Mouse (Mus musculus) embryonic facial prominence, embryonic 13.5 days (tissue): Measurements from ENCODE around the gene Slc16a11. TPM values are rescaled to one million over a fixed set of nuclear protein-coding genes. Genes with fewer than 3 reads are reported as not detected.

ENCODE experiments used
- ATAC-seq: fragments of 200-750 bp; cut with Nextera tagmentation; 2 replicates; pipeline ENCODE4 v1.8.0; 2017; ENCODE audit warnings: low read depth; ENCODE audit not compliant: insufficient number of reproducible peaks, insufficient read depth, low FRiP score, low TSS enrichment
- H3K27ac ChIP-seq: fragments of 300-500 bp; sonication (generic); 2 replicates; pipeline ENCODE4 v1.5.1; 2015; ENCODE audit warnings: moderate library complexity, mild to moderate bottlenecking, inconsistent platforms
- H3K27me3 ChIP-seq: fragments of 300-500 bp; sonication (generic); 2 replicates; pipeline ENCODE4 v1.6.1; 2015; ENCODE audit warnings: mild to moderate bottlenecking, inconsistent platforms
- H3K36me3 ChIP-seq: fragments of 300-500 bp; sonication (generic); 2 replicates; pipeline ENCODE4 v1.6.1; 2015; ENCODE audit warnings: mild to moderate bottlenecking, inconsistent platforms
- H3K4me1 ChIP-seq: fragments of 300-500 bp; sonication (generic); 2 replicates; pipeline ENCODE4 v1.6.1; 2015; ENCODE audit warnings: inconsistent platforms
- H3K4me2 ChIP-seq: fragments of 300-500 bp; sonication (generic); 2 replicates; pipeline ENCODE4 v1.6.1; 2015; ENCODE audit warnings: moderate library complexity, mild to moderate bottlenecking, inconsistent platforms
- H3K4me3 ChIP-seq: fragments of 300-500 bp; sonication (generic); 2 replicates; pipeline ENCODE4 v1.5.1; 2015; ENCODE audit warnings: mild to moderate bottlenecking, inconsistent platforms
- H3K9ac ChIP-seq: fragments of 300-500 bp; sonication (generic); 2 replicates; pipeline ENCODE4 v1.6.1; 2015; ENCODE audit warnings: mild to moderate bottlenecking, inconsistent platforms
- H3K9me3 ChIP-seq: fragments of 300-500 bp; sonication (generic); 2 replicates; pipeline ENCODE4 v1.6.1; 2016; ENCODE audit warnings: inconsistent platforms
- WGBS: fragments of 180-500 bp; shearing (Covaris S2); methylation state at CpG from one replicate; pipeline ENCODE4 v1.1.7; 2015; ENCODE audit warnings: mixed read lengths; 5-methylcytosine and 5-hydroxymethylcytosine counted together
- polyA plus RNA-seq: library from polyadenylated mRNA; unstranded; fragments of >200 nt; fragmentation: Nextera tagmentation; extraction: Ambion mirVana; gene quantifications from 2 replicates; pipeline ENCODE4 v1.2.1, GENCODE M21; 2015

Gene Slc16a11
- polyA plus RNA-seq, 1 experiment from 2014 or later, result 1.9 TPM

GRCm38 (mm10) chr11:70206801-70207200, 5.8 kb upstream of the Slc16a11 start:
- H3K9ac ChIP-seq, result no peak overlapping the region
- H3K4me2 ChIP-seq, result no peak overlapping the region
- no peak for ATAC-seq
- peaks cover 5% of the 10 kb centered on the region for H3K27me3 ChIP-seq
- H3K4me3 ChIP-seq, result no peak overlapping the region
- no peaks in the 10 kb centered on the region for H3K36me3 ChIP-seq
- H3K27ac ChIP-seq, result no peak overlapping the region
- H3K4me1 ChIP-seq, result no peaks in the 10 kb centered on the region
- no peaks in the 10 kb centered on the region for H3K9me3 ChIP-seq
- 84% methylated on average over 2 of the region's 2 CpGs for WGBS

- no peaks in the 10 kb centered on the region for H3K36me3 ChIP-seq
- no peaks in the 10 kb centered on the region for H3K4me1 ChIP-seq
- no peak for ATAC-seq
- WGBS, result 79% methylated on average over 7 of the region's 7 CpGs
- H3K4me2 ChIP-seq, result no peak overlapping the region
- no peaks in the 10 kb centered on the region for H3K9me3 ChIP-seq
- H3K4me3 ChIP-seq, result no peak overlapping the region
- H3K27ac ChIP-seq, result no peak overlapping the region
- peaks cover 9% of the 10 kb centered on the region for H3K27me3 ChIP-seq
- no peak overlapping the region for H3K9ac ChIP-seq
These were observed 5.3 kb upstream of the Slc16a11 start for GRCm38 (mm10) chr11:70207283-70207682.

- WGBS, result 74% methylated on average over 5 of the region's 5 CpGs
These were observed 3.7 kb upstream of the Slc16a11 start for GRCm38 (mm10) chr11:70208778-70209388.

GRCm38 (mm10) chr11:70210681-70211080, 1.9 kb upstream of the Slc16a11 start:
- no peaks in the 10 kb centered on the region for H3K9me3 ChIP-seq

More at GRCm38 (mm10) chr11:70208778-70209388, 3.7 kb upstream of the Slc16a11 start:
- Histone ChIP-seq H3K4me1 (peaks cover 3% of the 10 kb centered on the region), H3K9me3 (no peaks in the 10 kb centered on the region), H3K27me3 (peaks cover 25% of the 10 kb centered on the region), H3K9ac (no peak overlapping the region), H3K27ac (no peak overlapping the region), H3K4me2 (no peak overlapping the region), H3K4me3 (no peak overlapping the region), H3K36me3 (no peaks in the 10 kb centered on the region)
- ATAC-seq, result no peak

GRCm38 (mm10) chr11:70211972-70212371, 580 bp upstream of the Slc16a11 start:
- H3K27ac ChIP-seq, result no peak overlapping the region

More at GRCm38 (mm10) chr11:70210681-70211080, 1.9 kb upstream of the Slc16a11 start:
- no peak overlapping the region for H3K4me3 ChIP-seq
- H3K27ac ChIP-seq, result no peak overlapping the region
- H3K27me3 ChIP-seq, result peaks cover 43% of the 10 kb centered on the region
- no peak overlapping the region for H3K9ac ChIP-seq
- no peak overlapping the region for H3K4me2 ChIP-seq
- WGBS, result 80% methylated on average over 2 of the region's 2 CpGs
- no peak for ATAC-seq
- no peaks in the 10 kb centered on the region for H3K36me3 ChIP-seq
- peaks cover 20% of the 10 kb centered on the region for H3K4me1 ChIP-seq

GRCm38 (mm10) chr11:70212896-70213295, 344 bp downstream of the Slc16a11 start:
- Histone ChIP-seq H3K4me3 (no peak overlapping the region), H3K4me1 (peaks cover 20% of the 10 kb centered on the region), H3K36me3 (peaks cover 10% of the 10 kb centered on the region), H3K27me3 (peaks cover 63% of the 10 kb centered on the region), H3K4me2 (no peak overlapping the region), H3K9me3 (no peaks in the 10 kb centered on the region), H3K9ac (no peak overlapping the region), H3K27ac (no peak overlapping the region)
- ATAC-seq, result no peak
- 15% methylated on average over 9 of the region's 9 CpGs for WGBS

More at GRCm38 (mm10) chr11:70211972-70212371, 580 bp upstream of the Slc16a11 start:
- ATAC-seq, result no peak
- H3K4me3 ChIP-seq, result no peak overlapping the region
- 59% methylated on average over 6 of the region's 6 CpGs for WGBS
- peaks cover 56% of the 10 kb centered on the region for H3K27me3 ChIP-seq
- H3K4me2 ChIP-seq, result no peak overlapping the region
- H3K36me3 ChIP-seq, result peaks cover 1% of the 10 kb centered on the region; the same call in 1 of the 2 replicates
- H3K9me3 ChIP-seq, result no peaks in the 10 kb centered on the region
- no peak overlapping the region for H3K9ac ChIP-seq
- H3K4me1 ChIP-seq, result peaks cover 20% of the 10 kb centered on the region

GRCm38 (mm10) chr11:70213736-70214135, 1.2 kb downstream of the Slc16a11 start:
- peak; percentile 45; the same call in 1 of the 2 replicates for ATAC-seq
- peak overlapping the region; percentile 42 for H3K4me3 ChIP-seq
- peak overlapping the region; percentile 70; the same call in 1 of the 2 replicates for H3K9ac ChIP-seq
- no peaks in the 10 kb centered on the region for H3K9me3 ChIP-seq
- no peak overlapping the region for H3K27ac ChIP-seq
- peaks cover 65% of the 10 kb centered on the region for H3K27me3 ChIP-seq
- peak overlapping the region; percentile 76 for H3K4me2 ChIP-seq
- 4% methylated on average over 26 of the region's 26 CpGs for WGBS
- H3K4me1 ChIP-seq, result peaks cover 23% of the 10 kb centered on the region
- H3K36me3 ChIP-seq, result peaks cover 10% of the 10 kb centered on the region

- Histone ChIP-seq H3K9me3 (no peaks in the 10 kb centered on the region), H3K36me3 (peaks cover 10% of the 10 kb centered on the region), H3K27ac (no peak overlapping the region), H3K4me1 (peaks cover 29% of the 10 kb centered on the region), H3K4me3 (peak overlapping the region; percentile 42), H3K4me2 (peak overlapping the region; percentile 76), H3K9ac (peak overlapping the region; percentile 70), H3K27me3 (peaks cover 67% of the 10 kb centered on the region)
- WGBS, result under 1% methylated on average over 46 of the region's 46 CpGs
- ATAC-seq, result no peak
These were observed 1.8 kb downstream of the Slc16a11 start for GRCm38 (mm10) chr11:70214191-70214855.

GRCm38 (mm10) chr11:70214856-70215209, 2.3 kb downstream of the Slc16a11 start:
- ATAC-seq, result no peak
- 4% methylated on average over 18 of the region's 18 CpGs for WGBS
- Histone ChIP-seq H3K27ac (no peak overlapping the region), H3K4me3 (peak overlapping the region; percentile 42), H3K27me3 (peaks cover 67% of the 10 kb centered on the region), H3K4me2 (peak overlapping the region; percentile 76), H3K4me1 (peaks cover 34% of the 10 kb centered on the region), H3K9ac (peak overlapping the region; percentile 70; the same call in 1 of the 2 replicates), H3K9me3 (no peaks in the 10 kb centered on the region), H3K36me3 (peaks cover 10% of the 10 kb centered on the region)

- WGBS, result 11% methylated on average over 22 of the region's 22 CpGs
- Histone ChIP-seq H3K4me2 (peak overlapping the region; percentile 76), H3K36me3 (peaks cover 10% of the 10 kb centered on the region), H3K9ac (no peak overlapping the region), H3K9me3 (no peaks in the 10 kb centered on the region), H3K4me1 (peaks cover 38% of the 10 kb centered on the region), H3K27ac (no peak overlapping the region), H3K27me3 (peaks cover 67% of the 10 kb centered on the region), H3K4me3 (peak overlapping the region; percentile 42)
- no peak for ATAC-seq
These were observed 2.7 kb downstream of the Slc16a11 start for GRCm38 (mm10) chr11:70215301-70215700.

GRCm38 (mm10) chr11:70216103-70216502, 3.6 kb downstream of the Slc16a11 start:
- ATAC-seq, result no peak

GRCm38 (mm10) chr11:70218039-70218438, 5.5 kb downstream of the Slc16a11 start:
- H3K4me1 ChIP-seq, result peaks cover 56% of the 10 kb centered on the region
- H3K9me3 ChIP-seq, result no peaks in the 10 kb centered on the region
- no peak overlapping the region for H3K4me3 ChIP-seq
- no peak for ATAC-seq
- H3K4me2 ChIP-seq, result no peak overlapping the region; the same call in 1 of the 2 replicates
- H3K27ac ChIP-seq, result no peak overlapping the region
- peaks cover 58% of the 10 kb centered on the region for H3K27me3 ChIP-seq
- 82% methylated on average over 4 of the region's 4 CpGs for WGBS
- H3K9ac ChIP-seq, result no peak overlapping the region
- peaks cover 10% of the 10 kb centered on the region for H3K36me3 ChIP-seq

More at GRCm38 (mm10) chr11:70216103-70216502, 3.6 kb downstream of the Slc16a11 start:
- Histone ChIP-seq H3K4me1 (peaks cover 43% of the 10 kb centered on the region), H3K36me3 (peaks cover 10% of the 10 kb centered on the region), H3K27ac (no peak overlapping the region), H3K9me3 (no peaks in the 10 kb centered on the region), H3K27me3 (peaks cover 65% of the 10 kb centered on the region), H3K9ac (no peak overlapping the region), H3K4me3 (no peak overlapping the region), H3K4me2 (no peak overlapping the region)
- WGBS, result 50% methylated on average over 3 of the region's 3 CpGs
